Comparison of ENCODE assay signal across 12 mouse cellular contexts in genomic region chr3:37962043-37962810, GRCm38 (mm10).
DNase-seq lines count a peak whose midpoint lies in the region; ATAC-seq and TF ChIP-seq lines count a peak whose summit lies in the region.
"Had no signal": no experiment of that assay in that cellular context is flagged by ENCODE, and none has a peak within 500 bp of the region (broad histone marks: within the 10 kb centered on the region; RNA-seq: fewer than 3 reads in every experiment).

No protein-coding gene starts in this region.

- H3K36me3 ChIP-seq in limb, embryonic 12.5 days, result no peaks in the 10 kb centered on the region
- H3K36me3 ChIP-seq in limb, embryonic 10.5 days, result no peaks in the 10 kb centered on the region
- no peaks in the 10 kb centered on the region for H3K36me3 ChIP-seq in kidney, postnatal 0 days (ENCODE audit: insufficient read depth, low read length)
- H3K36me3 ChIP-seq: embryonic facial prominence, embryonic 12.5 days; heart, embryonic 13.5 days; liver, embryonic 13.5 days had no signal

- no peak overlapping the region for H3K9ac ChIP-seq in limb, embryonic 12.5 days (replicated peaks)
- no peak overlapping the region for H3K9ac ChIP-seq in kidney, postnatal 0 days (ENCODE audit: low read depth, low read length)
- H3K9ac ChIP-seq: embryonic facial prominence, embryonic 12.5 days; heart, embryonic 13.5 days; liver, embryonic 13.5 days had no signal

- no peaks in the 10 kb centered on the region for H3K9me3 ChIP-seq in limb, embryonic 12.5 days
- no peaks in the 10 kb centered on the region for H3K9me3 ChIP-seq in limb, embryonic 10.5 days (replicated peaks)
- H3K9me3 ChIP-seq in kidney, postnatal 0 days (replicated peaks; ENCODE audit: low read length), result no peaks in the 10 kb centered on the region
- H3K9me3 ChIP-seq: embryonic facial prominence, embryonic 12.5 days; heart, embryonic 13.5 days; liver, embryonic 13.5 days had no signal

- DNase-seq in limb, embryonic 10.5 days (ENCODE audit: low spot score), result no peak
- peak; percentile 33 for DNase-seq in brain, embryonic 14.5 days (ENCODE audit: low read depth)
- peak; percentile 68 for DNase-seq in kidney, postnatal 0 days (ENCODE audit: low spot score)
- peak; percentile 69 for DNase-seq in lung, postnatal 36 days
- DNase-seq in layer of hippocampus, adult 11-12 months (ENCODE audit: low spot score), result no peak
- DNase-seq in right cerebral cortex, postnatal 36 days (ENCODE audit: low spot score in 2 of 2), result no peak
- no peak for DNase-seq in adipocyte (ENCODE audit: low spot score)
- DNase-seq: liver, embryonic 13.5 days had no signal

- peaks cover 14% of the 10 kb centered on the region for H3K4me1 ChIP-seq in limb, embryonic 12.5 days (replicated peaks)
- peaks cover 9% of the 10 kb centered on the region for H3K4me1 ChIP-seq in limb, embryonic 10.5 days
- H3K4me1 ChIP-seq in kidney, postnatal 0 days (replicated peaks; ENCODE audit: insufficient read depth, low read length), result 0 out of 2 replicates have a peak, but pooled peaks cover 3% of the 10 kb centered on the region
- H3K4me1 ChIP-seq: liver, embryonic 13.5 days had no signal

- no peak for ATAC-seq in limb, embryonic 12.5 days (ENCODE audit: insufficient number of reproducible peaks, insufficient read depth, low FRiP score, low TSS enrichment, low read depth)
- peak; percentile 75; the same call in 1 of the 2 replicates for ATAC-seq in kidney, postnatal 0 days (replicated peaks; ENCODE audit: low FRiP score, low read depth)

- no peak overlapping the region for H3K4me3 ChIP-seq in limb, embryonic 12.5 days (replicated peaks)
- H3K4me3 ChIP-seq in limb, embryonic 10.5 days, result no peak overlapping the region
- no peak overlapping the region for H3K4me3 ChIP-seq in kidney, postnatal 0 days (replicated peaks; ENCODE audit: low read depth, low read length)
- H3K4me3 ChIP-seq: embryonic facial prominence, embryonic 12.5 days; heart, embryonic 13.5 days; liver, embryonic 13.5 days had no signal

- no peaks in the 10 kb centered on the region for H3K27me3 ChIP-seq in limb, embryonic 12.5 days
- no peaks in the 10 kb centered on the region for H3K27me3 ChIP-seq in limb, embryonic 10.5 days (ENCODE audit: low read depth, poor library complexity, severe bottlenecking)
- H3K27me3 ChIP-seq in kidney, postnatal 0 days (ENCODE audit: insufficient read depth, low read length), result no peaks in the 10 kb centered on the region
- H3K27me3 ChIP-seq: CH12.LX; embryonic facial prominence, embryonic 12.5 days; liver, embryonic 13.5 days had no signal

- WGBS in limb, embryonic 12.5 days, result 58% methylated on average over 12 of the region's 12 CpGs
- 88% methylated on average over 12 of the region's 12 CpGs for WGBS in limb, embryonic 10.5 days
- 39% methylated on average over 12 of the region's 12 CpGs for WGBS in kidney, postnatal 0 days

- H3K27ac ChIP-seq in limb, embryonic 12.5 days, result peak overlapping the region; percentile 25; the same call in 1 of the 2 replicates
- no peak overlapping the region for H3K27ac ChIP-seq in limb, embryonic 10.5 days
- no peak overlapping the region for H3K27ac ChIP-seq in kidney, postnatal 0 days
- H3K27ac ChIP-seq: embryonic facial prominence, embryonic 12.5 days; heart, embryonic 13.5 days; liver, embryonic 13.5 days had no signal

- no peak overlapping the region for H3K4me2 ChIP-seq in limb, embryonic 12.5 days
- H3K4me2 ChIP-seq in kidney, postnatal 0 days (ENCODE audit: low read length), result no peak overlapping the region
- H3K4me2 ChIP-seq: embryonic facial prominence, embryonic 12.5 days; heart, embryonic 13.5 days; liver, embryonic 13.5 days had no signal

- no peak for TF ChIP-seq POLR2A in brain, embryonic 14.5 days (IDR thresholded peaks at IDR 0.05; ENCODE audit: borderline replicate concordance, extremely low read depth, insufficient read depth, insufficient read length, poor library complexity, severe bottlenecking)

- TF ChIP-seq CTCF in brain, embryonic 14.5 days (IDR thresholded peaks at IDR 0.05; ENCODE audit: borderline replicate concordance, extremely low read depth, insufficient read depth, insufficient read length), result no peak
- TF ChIP-seq CTCF in kidney, postnatal 0 days (IDR thresholded peaks at IDR 0.05; ENCODE audit: low read depth), result no peak

Comparison
In these comparisons a context has a peak if more than half of its experiments do, and no peak if none do; other contexts are left out.
1. DNase-seq: peak in brain, embryonic 14.5 days (single experiment), kidney, postnatal 0 days (single experiment) and lung, postnatal 36 days (single experiment); none in limb, embryonic 10.5 days (single experiment), layer of hippocampus, adult 11-12 months (single experiment), right cerebral cortex, postnatal 36 days (0 of 2) and adipocyte (single experiment).